Mouse (Mus musculus) midbrain, embryonic 11.5 days (tissue): ENCODE measurements at regions not wholly inside any gene's neighbourhood (a gene's known extent, or its start where the extent isn't known, plus 50 kb on each side); places are given as distances from the start of the nearest gene placed in this dataset.

Source experiments
- ATAC-seq: fragments of 200-750 bp; cut with Nextera tagmentation; 2 replicates; pipeline ENCODE4 v1.8.0; 2017; ENCODE audit warnings: moderate TSS enrichment, moderate library complexity; ENCODE audit not compliant: low FRiP score
- DNase-seq: peaks from one replicate; pipeline ENCODE4 v3.0.0; 2015; ENCODE audit warnings: low spot score; ENCODE audit errors: missing footprints
- H3K27ac ChIP-seq: fragments of 300-500 bp; sonication (generic); 2 replicates; pipeline ENCODE4 v1.5.1; 2014; ENCODE audit warnings: low read depth, low read length
- H3K27me3 ChIP-seq: fragments of 300-500 bp; sonication (generic); 2 replicates; pipeline ENCODE4 v1.6.1; 2014; ENCODE audit warnings: mild to moderate bottlenecking, low read length, moderate library complexity, mixed read lengths; ENCODE audit not compliant: control insufficient read depth, insufficient read depth
- H3K36me3 ChIP-seq: fragments of 300-500 bp; sonication (generic); 2 replicates; pipeline ENCODE4 v1.6.1; 2014; ENCODE audit warnings: mild to moderate bottlenecking, low read length, moderate library complexity, mixed read lengths; ENCODE audit not compliant: control insufficient read depth, insufficient read depth
- H3K4me1 ChIP-seq: fragments of 300-500 bp; sonication (generic); 2 replicates; pipeline ENCODE4 v1.6.1; 2014; ENCODE audit warnings: low read length; ENCODE audit not compliant: control insufficient read depth, insufficient read depth
- H3K4me2 ChIP-seq: fragments of 300-500 bp; sonication (generic); 2 replicates; pipeline ENCODE4 v1.6.1; 2014; ENCODE audit warnings: mild to moderate bottlenecking, moderate library complexity
- H3K4me3 ChIP-seq: fragments of 300-500 bp; sonication (generic); 2 replicates; pipeline ENCODE4 v1.5.1; 2014; ENCODE audit warnings: low read depth, low read length
- H3K9ac ChIP-seq: fragments of 300-500 bp; sonication (generic); 2 replicates; pipeline ENCODE4 v1.6.1; 2014; ENCODE audit warnings: low read length
- H3K9me3 ChIP-seq: fragments of 300-500 bp; sonication (generic); 2 replicates; pipeline ENCODE4 v1.6.1; 2016; ENCODE audit warnings: low read length; ENCODE audit not compliant: control insufficient read depth
- WGBS: fragments of 180-500 bp; shearing (Covaris S2); extraction: QIAGEN DNeasy Blood & Tissue Kit; methylation state at CpG from one replicate; pipeline ENCODE4 v1.1.7; 2014; 5-methylcytosine and 5-hydroxymethylcytosine counted together

DNA sequence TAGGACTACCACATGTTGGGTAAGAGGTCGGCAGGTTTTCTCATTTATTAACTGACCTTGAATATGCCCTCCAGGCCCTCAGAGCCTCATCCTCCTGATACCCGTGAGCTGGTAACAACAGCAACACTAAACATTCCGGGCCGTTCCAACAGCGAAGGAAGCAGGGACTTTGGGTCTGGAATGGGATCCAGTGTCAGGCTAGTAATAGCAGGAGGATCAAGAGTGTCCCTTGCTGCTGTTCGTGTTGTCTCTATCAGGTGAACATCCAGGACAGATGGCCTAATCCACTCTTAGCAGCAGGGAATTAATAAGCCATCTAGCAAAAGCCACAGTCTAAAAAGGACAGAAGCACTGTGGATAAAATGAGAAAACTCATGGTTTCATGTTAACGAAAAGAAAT is 106.7 kb downstream of the Cpeb2 start:
- ATAC-seq: no peak
- 87% methylated on average over 7 of the region's 7 CpGs for WGBS
- peak; percentile 74 for DNase-seq
- H3K36me3 ChIP-seq: no peaks in the 10 kb centered on the region
- H3K27ac ChIP-seq: no peak overlapping the region
- no peak overlapping the region for H3K9ac ChIP-seq
- H3K4me1 ChIP-seq: no peaks in the 10 kb centered on the region
- no peaks in the 10 kb centered on the region for H3K9me3 ChIP-seq
- no peaks in the 10 kb centered on the region for H3K27me3 ChIP-seq
- no peak overlapping the region for H3K4me3 ChIP-seq
- H3K4me2 ChIP-seq: no peak overlapping the region

GRCm38 (mm10) chr5:43341475-43341874 is 108.5 kb downstream of the Cpeb2 start:
- Histone ChIP-seq H3K4me3 (no peak overlapping the region), H3K27me3 (no peaks in the 10 kb centered on the region), H3K4me1 (no peaks in the 10 kb centered on the region), H3K4me2 (no peak overlapping the region), H3K9me3 (no peaks in the 10 kb centered on the region), H3K9ac (no peak overlapping the region), H3K36me3 (no peaks in the 10 kb centered on the region), H3K27ac (no peak overlapping the region)
- 88% methylated on average over 2 of the region's 2 CpGs for WGBS
- ATAC-seq (no peak), DNase-seq (peak; percentile 72)

DNA sequence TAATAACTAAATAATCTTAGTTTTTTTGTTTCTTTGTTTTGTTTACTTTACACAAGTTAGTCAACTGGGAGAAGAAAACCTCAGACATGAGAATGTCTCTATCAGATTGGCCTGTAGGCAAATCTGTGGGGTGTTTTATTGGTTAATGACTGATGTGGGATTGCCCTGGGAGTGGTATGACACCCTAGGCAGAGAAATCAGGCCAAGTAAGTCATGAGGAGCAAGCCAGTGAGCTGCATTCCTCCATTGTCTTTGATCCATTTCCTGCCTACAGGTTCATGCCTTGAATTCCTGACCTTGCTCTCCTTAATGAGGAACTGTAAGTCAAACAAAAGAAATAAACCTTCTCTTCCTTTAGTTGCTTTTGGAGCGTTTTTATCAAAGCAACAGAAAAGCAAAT is 111.5 kb downstream of the Cpeb2 start:
- 97% methylated on average over 1 of the region's 1 CpGs for WGBS

DNA sequence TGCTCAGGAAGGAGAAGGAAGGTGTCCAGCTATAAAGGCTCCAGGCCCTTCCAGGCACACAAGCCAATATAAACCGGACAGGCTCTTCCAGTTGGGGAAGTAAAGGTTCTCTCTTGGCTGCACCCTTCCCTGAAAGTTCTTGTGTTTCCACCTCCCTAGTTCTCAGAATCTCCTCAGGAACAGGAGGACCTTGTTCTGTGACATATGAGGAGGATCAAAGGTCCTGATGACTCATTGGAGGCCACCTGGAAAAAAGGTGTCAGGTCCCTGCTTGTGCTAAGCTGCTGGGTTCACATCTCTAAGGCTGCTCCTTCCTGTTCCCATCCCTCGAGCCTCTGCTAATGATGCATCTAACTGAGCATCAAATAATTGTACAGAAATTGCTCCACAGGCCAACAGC is 118.0 kb downstream of the Cpeb2 start:
- peaks cover 5% of the 10 kb centered on the region for H3K4me1 ChIP-seq
- no peak overlapping the region for H3K4me3 ChIP-seq
- no peak overlapping the region for H3K4me2 ChIP-seq
- 90% methylated on average over 2 of the region's 2 CpGs for WGBS
- no peak for ATAC-seq
- H3K27me3 ChIP-seq: no peaks in the 10 kb centered on the region
- no peaks in the 10 kb centered on the region for H3K36me3 ChIP-seq
- no peak overlapping the region for H3K9ac ChIP-seq
- DNase-seq: no peak
- H3K27ac ChIP-seq: no peak overlapping the region
- no peaks in the 10 kb centered on the region for H3K9me3 ChIP-seq

More for the DNA sequence above, 111.5 kb downstream of the Cpeb2 start:
- Histone ChIP-seq H3K27ac (no peak overlapping the region), H3K4me1 (no peaks in the 10 kb centered on the region), H3K9me3 (no peaks in the 10 kb centered on the region), H3K4me3 (no peak overlapping the region), H3K9ac (no peak overlapping the region), H3K4me2 (no peak overlapping the region), H3K27me3 (no peaks in the 10 kb centered on the region), H3K36me3 (no peaks in the 10 kb centered on the region)
- no peak for ATAC-seq
- DNase-seq: peak; percentile 37

DNA sequence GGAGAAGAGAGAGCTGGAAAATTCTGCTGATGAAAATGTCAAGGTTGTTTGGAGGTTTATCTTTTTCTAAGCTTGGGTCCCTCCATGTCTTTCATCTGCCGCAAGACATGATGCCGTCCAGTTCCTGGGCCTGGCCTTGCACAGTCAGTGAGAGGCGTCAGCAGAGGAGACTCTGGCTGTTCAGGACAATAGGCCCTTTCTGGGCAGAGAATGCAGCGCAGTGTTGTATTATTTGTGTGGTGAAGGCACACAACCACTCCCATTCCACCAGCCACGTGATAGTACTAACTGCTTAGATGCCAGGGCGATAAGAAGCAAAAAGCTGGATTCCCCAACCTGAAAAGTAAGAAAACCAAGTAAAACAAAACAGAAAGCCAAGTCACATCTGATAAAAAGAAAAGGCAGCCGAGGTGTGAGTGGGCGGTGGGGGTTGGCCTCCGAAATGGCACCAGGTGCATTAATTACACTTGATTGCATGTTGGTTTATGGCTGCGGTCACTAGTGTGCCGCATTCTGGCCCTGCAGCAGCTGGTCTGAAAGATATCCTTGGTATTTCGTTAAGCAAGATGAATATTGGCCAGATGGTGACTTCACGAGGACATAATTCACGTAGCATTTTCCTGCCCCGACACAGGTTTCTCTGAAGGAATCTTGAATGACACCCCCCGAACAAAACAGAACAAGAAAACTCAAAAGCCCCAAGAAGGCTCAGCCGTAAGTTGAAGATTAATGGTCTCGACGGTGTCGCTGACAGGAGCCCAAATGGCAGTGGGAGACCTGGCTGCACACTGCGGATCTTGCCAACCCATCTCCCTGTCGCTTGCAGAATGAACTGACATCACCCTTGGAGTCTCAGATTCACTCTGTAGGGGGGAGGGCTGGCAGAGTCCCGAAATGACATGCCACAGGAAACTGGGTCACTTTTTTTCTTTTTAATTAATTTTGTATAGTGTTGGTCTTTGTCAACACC is 120.3 kb downstream of the Cpeb2 start:
- 82% methylated on average over 23 of the region's 23 CpGs for WGBS

DNA sequence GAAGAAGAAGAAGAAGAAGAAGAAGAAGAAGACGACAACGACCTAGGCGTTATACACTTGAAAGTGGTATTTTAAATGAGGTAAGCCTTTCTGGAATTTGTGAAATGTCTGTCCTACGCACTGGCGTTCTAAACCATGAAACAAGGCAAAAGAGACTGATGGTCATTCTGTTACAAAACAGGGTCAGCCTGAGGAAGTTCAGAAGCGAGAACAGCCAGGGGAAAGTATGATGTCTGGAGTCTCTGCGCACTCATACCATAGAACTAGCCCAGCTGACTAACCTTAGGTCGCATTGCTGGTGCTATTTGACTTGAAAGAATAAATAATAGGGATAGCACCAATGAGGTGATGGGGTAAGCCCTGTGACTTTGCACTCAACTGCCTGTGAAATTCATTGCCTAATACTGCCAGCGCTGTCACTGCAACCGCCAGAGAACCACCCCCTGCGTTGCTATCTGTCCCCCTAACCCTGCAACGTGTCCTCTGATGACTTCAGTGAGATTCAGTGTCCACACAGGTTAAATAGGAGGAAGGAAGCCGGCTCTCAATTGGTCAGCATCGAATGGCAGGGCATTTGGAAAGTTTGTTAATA is 121.5 kb downstream of the Cpeb2 start:
- Histone ChIP-seq H3K4me1 (peaks cover 5% of the 10 kb centered on the region), H3K4me2 (peak overlapping the region; percentile 56), H3K36me3 (no peaks in the 10 kb centered on the region), H3K9ac (peak overlapping the region; percentile 42), H3K27me3 (no peaks in the 10 kb centered on the region), H3K9me3 (no peaks in the 10 kb centered on the region), H3K27ac (no peak overlapping the region), H3K4me3 (peak overlapping the region; percentile 27)
- DNase-seq (no peak), ATAC-seq (peak; percentile 15)
- 45% methylated on average over 14 of the region's 14 CpGs for WGBS

More for the DNA sequence above, 120.3 kb downstream of the Cpeb2 start:
- DNase-seq: no peak
- H3K9me3 ChIP-seq: no peaks in the 10 kb centered on the region
- no peak overlapping the region for H3K4me2 ChIP-seq
- H3K27ac ChIP-seq: no peak overlapping the region
- H3K9ac ChIP-seq: no peak overlapping the region
- no peak overlapping the region for H3K4me3 ChIP-seq
- no peaks in the 10 kb centered on the region for H3K36me3 ChIP-seq
- no peaks in the 10 kb centered on the region for H3K27me3 ChIP-seq
- no peak for ATAC-seq
- H3K4me1 ChIP-seq: peaks cover 5% of the 10 kb centered on the region

DNA sequence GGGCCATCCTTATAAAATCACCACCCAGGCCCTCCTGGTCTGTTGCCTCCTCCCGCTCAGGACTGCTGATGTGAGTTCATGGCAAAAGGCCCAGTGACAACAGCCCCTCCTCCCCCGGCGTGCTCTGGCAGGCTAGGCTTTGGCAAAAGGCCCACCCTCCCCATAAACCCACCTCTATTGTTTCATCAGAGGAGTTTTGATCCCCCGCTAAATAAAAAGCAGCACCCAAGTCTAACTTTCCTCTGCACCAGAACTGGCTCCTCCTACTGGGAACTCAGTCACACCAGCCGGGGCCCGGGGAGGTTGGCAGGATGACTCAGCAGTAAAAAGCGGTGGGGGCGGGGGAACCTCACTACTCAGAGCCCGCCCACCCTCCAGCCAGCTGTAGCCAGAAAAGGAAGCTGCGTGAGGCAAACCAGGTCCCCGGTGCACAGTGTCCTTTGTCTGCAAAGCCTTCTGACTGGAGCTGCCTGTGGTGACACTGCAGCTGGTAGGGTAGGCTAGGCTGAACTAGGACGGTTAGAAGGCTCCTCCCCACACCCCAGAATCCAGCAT is 122.1 kb downstream of the Cpeb2 start:
- ATAC-seq (peak; percentile 97), DNase-seq (peak; percentile 98)
- under 1% methylated on average over 12 of the region's 12 CpGs for WGBS
- H3K27ac ChIP-seq: no peak overlapping the region; the same call in 1 of the 2 replicates
- H3K4me2 ChIP-seq: peak overlapping the region; percentile 56
- no peaks in the 10 kb centered on the region for H3K9me3 ChIP-seq
- peak overlapping the region; percentile 42 for H3K9ac ChIP-seq
- peaks cover 5% of the 10 kb centered on the region for H3K4me1 ChIP-seq
- no peaks in the 10 kb centered on the region for H3K27me3 ChIP-seq
- H3K36me3 ChIP-seq: no peaks in the 10 kb centered on the region
- H3K4me3 ChIP-seq: peak overlapping the region; percentile 27

- WGBS: 68% methylated on average over 16 of the region's 16 CpGs
- peak overlapping the region; percentile 56 for H3K4me2 ChIP-seq
These were observed 122.9 kb downstream of the Cpeb2 start for GRCm38 (mm10) chr5:43355832-43356231.

More at GRCm38 (mm10) chr5:43355832-43356231, 122.9 kb downstream of the Cpeb2 start:
- ATAC-seq (0 out of 2 replicates have a peak, but pooled peaks have one; percentile 12), DNase-seq (no peak)
- Histone ChIP-seq H3K9ac (peak overlapping the region; percentile 42; the same call in 1 of the 2 replicates), H3K27me3 (no peaks in the 10 kb centered on the region), H3K9me3 (no peaks in the 10 kb centered on the region), H3K4me1 (peaks cover 5% of the 10 kb centered on the region), H3K4me3 (no peak overlapping the region; the same call in 1 of the 2 replicates), H3K27ac (no peak overlapping the region; the same call in 1 of the 2 replicates), H3K36me3 (no peaks in the 10 kb centered on the region)
